Mouse (Mus musculus): ENCODE results near the gene Snx29.

- TF ChIP-seq EP300 (IDR thresholded peaks at IDR 0.05; ENCODE audit: low read depth) = no peak
- TF ChIP-seq CTCF (IDR thresholded peaks at IDR 0.05; ENCODE audit: low read depth) = no peak
Measured at GRCm38 (mm10) chr16:11599523-11599922, 276.8 kb downstream of the Snx29 start.

Measured in liver, embryonic 14.5 days (tissue).